Mouse (Mus musculus): ENCODE data around the gene Abcf2. TPM values are rescaled to one million over a fixed set of nuclear protein-coding genes. Genes with fewer than 3 reads are reported as not detected.

Abcf2 gene
- polyA plus RNA-seq, 1 experiment from 2014 or later, result 74.4 TPM

GRCm38 (mm10) chr5:24598570-24599006 lies 21.3 kb upstream of the Abcf2 start:
- 1% methylated on average over 36 of the region's 41 CpGs for WGBS
- Histone ChIP-seq H3K27me3 (ENCODE audit: insufficient read depth, low read length) (peaks cover 4% of the 10 kb centered on the region; the same call in 1 of the 2 replicates), H3K4me3 (replicated peaks; ENCODE audit: low read depth, low read length) (peak overlapping the region; percentile 43), H3K27ac (no peak overlapping the region), H3K4me2 (ENCODE audit: low read length) (peak overlapping the region; percentile 97), H3K9ac (ENCODE audit: low read depth, low read length) (peak overlapping the region; percentile 54), H3K36me3 (ENCODE audit: insufficient read depth, low read length) (peaks cover 18% of the 10 kb centered on the region), H3K4me1 (replicated peaks; ENCODE audit: insufficient read depth, low read length) (peaks cover 35% of the 10 kb centered on the region), H3K9me3 (replicated peaks; ENCODE audit: low read length) (no peaks in the 10 kb centered on the region)
- peak; percentile 23 for ATAC-seq (replicated peaks; ENCODE audit: low FRiP score, low read depth)
- peak; percentile 62 for TF ChIP-seq CTCF (IDR thresholded peaks at IDR 0.05; ENCODE audit: low read depth)
- DNase-seq (ENCODE audit: low spot score), result peak; percentile 54

- Histone ChIP-seq H3K4me2 (ENCODE audit: low read length) (peak overlapping the region; percentile 97), H3K36me3 (ENCODE audit: insufficient read depth, low read length) (peaks cover 21% of the 10 kb centered on the region), H3K9me3 (replicated peaks; ENCODE audit: low read length) (no peaks in the 10 kb centered on the region), H3K27me3 (ENCODE audit: insufficient read depth, low read length) (peaks cover 4% of the 10 kb centered on the region; the same call in 1 of the 2 replicates), H3K4me1 (replicated peaks; ENCODE audit: insufficient read depth, low read length) (peaks cover 30% of the 10 kb centered on the region), H3K27ac (no peak overlapping the region), H3K9ac (ENCODE audit: low read depth, low read length) (peak overlapping the region; percentile 54), H3K4me3 (replicated peaks; ENCODE audit: low read depth, low read length) (peak overlapping the region; percentile 43)
- no peak; the same call in 1 of the 2 replicates for TF ChIP-seq CTCF (IDR thresholded peaks at IDR 0.05; ENCODE audit: low read depth)
- ATAC-seq (replicated peaks; ENCODE audit: low FRiP score, low read depth) (no peak), DNase-seq (ENCODE audit: low spot score) (no peak)
- WGBS, result 21% methylated on average over 15 of the region's 15 CpGs
Observed at GRCm38 (mm10) chr5:24597901-24598569, 20.8 kb upstream of the Abcf2 start.

GRCm38 (mm10) chr5:24597221-24597728 lies 20.0 kb upstream of the Abcf2 start:
- Histone ChIP-seq H3K9me3 (replicated peaks; ENCODE audit: low read length) (no peaks in the 10 kb centered on the region), H3K4me2 (ENCODE audit: low read length) (no peak overlapping the region), H3K4me1 (replicated peaks; ENCODE audit: insufficient read depth, low read length) (peaks cover 28% of the 10 kb centered on the region), H3K9ac (ENCODE audit: low read depth, low read length) (no peak overlapping the region), H3K27ac (no peak overlapping the region), H3K36me3 (ENCODE audit: insufficient read depth, low read length) (peaks cover 25% of the 10 kb centered on the region), H3K4me3 (replicated peaks; ENCODE audit: low read depth, low read length) (no peak overlapping the region), H3K27me3 (ENCODE audit: insufficient read depth, low read length) (peaks cover 4% of the 10 kb centered on the region; the same call in 1 of the 2 replicates)
- peak; percentile 80 for TF ChIP-seq CTCF (IDR thresholded peaks at IDR 0.05; ENCODE audit: low read depth)
- DNase-seq (ENCODE audit: low spot score) (peak; percentile 94), ATAC-seq (replicated peaks; ENCODE audit: low FRiP score, low read depth) (no peak; the same call in 1 of the 2 replicates)
- 51% methylated on average over 2 of the region's 2 CpGs for WGBS

GRCm38 (mm10) chr5:24596519-24597171 lies 19.4 kb upstream of the Abcf2 start:
- no peak for ATAC-seq (replicated peaks; ENCODE audit: low FRiP score, low read depth)
- Histone ChIP-seq H3K4me3 (replicated peaks; ENCODE audit: low read depth, low read length) (no peak overlapping the region), H3K9ac (ENCODE audit: low read depth, low read length) (no peak overlapping the region; the same call in 1 of the 2 replicates), H3K36me3 (ENCODE audit: insufficient read depth, low read length) (peaks cover 25% of the 10 kb centered on the region), H3K27me3 (ENCODE audit: insufficient read depth, low read length) (peaks cover 4% of the 10 kb centered on the region; the same call in 1 of the 2 replicates), H3K27ac (no peak overlapping the region), H3K4me1 (replicated peaks; ENCODE audit: insufficient read depth, low read length) (peaks cover 26% of the 10 kb centered on the region), H3K9me3 (replicated peaks; ENCODE audit: low read length) (no peaks in the 10 kb centered on the region), H3K4me2 (ENCODE audit: low read length) (no peak overlapping the region)
- 20% methylated on average over 11 of the region's 11 CpGs for WGBS
- no peak for DNase-seq (ENCODE audit: low spot score)
- no peak for TF ChIP-seq CTCF (IDR thresholded peaks at IDR 0.05; ENCODE audit: low read depth)

GRCm38 (mm10) chr5:24595786-24596380 lies 18.6 kb upstream of the Abcf2 start:
- no peak for ATAC-seq (replicated peaks; ENCODE audit: low FRiP score, low read depth)
- Histone ChIP-seq H3K9ac (ENCODE audit: low read depth, low read length) (no peak overlapping the region; the same call in 1 of the 2 replicates), H3K36me3 (ENCODE audit: insufficient read depth, low read length) (peaks cover 25% of the 10 kb centered on the region), H3K4me3 (replicated peaks; ENCODE audit: low read depth, low read length) (no peak overlapping the region), H3K27me3 (ENCODE audit: insufficient read depth, low read length) (peaks cover 4% of the 10 kb centered on the region; the same call in 1 of the 2 replicates), H3K27ac (no peak overlapping the region), H3K9me3 (replicated peaks; ENCODE audit: low read length) (no peaks in the 10 kb centered on the region), H3K4me2 (ENCODE audit: low read length) (no peak overlapping the region), H3K4me1 (replicated peaks; ENCODE audit: insufficient read depth, low read length) (peaks cover 18% of the 10 kb centered on the region)
- TF ChIP-seq CTCF (IDR thresholded peaks at IDR 0.05; ENCODE audit: low read depth), result peak; percentile 5; the same call in 1 of the 2 replicates
- 70% methylated on average over 14 of the region's 14 CpGs for WGBS
- no peak for DNase-seq (ENCODE audit: low spot score)

GRCm38 (mm10) chr5:24595261-24595660 lies 18.0 kb upstream of the Abcf2 start:
- TF ChIP-seq CTCF (IDR thresholded peaks at IDR 0.05; ENCODE audit: low read depth), result no peak
- no peak overlapping the region for H3K4me3 ChIP-seq (replicated peaks; ENCODE audit: low read depth, low read length)

More at GRCm38 (mm10) chr5:24595261-24595660, 18.0 kb upstream of the Abcf2 start:
- H3K27me3 ChIP-seq (ENCODE audit: insufficient read depth, low read length), result peaks cover 4% of the 10 kb centered on the region; the same call in 1 of the 2 replicates
- peaks cover 25% of the 10 kb centered on the region for H3K36me3 ChIP-seq (ENCODE audit: insufficient read depth, low read length)
- H3K9ac ChIP-seq (ENCODE audit: low read depth, low read length), result no peak overlapping the region
- DNase-seq (ENCODE audit: low spot score), result no peak
- no peak overlapping the region for H3K4me2 ChIP-seq (ENCODE audit: low read length)
- H3K9me3 ChIP-seq (replicated peaks; ENCODE audit: low read length), result no peaks in the 10 kb centered on the region
- H3K4me1 ChIP-seq (replicated peaks; ENCODE audit: insufficient read depth, low read length), result peaks cover 16% of the 10 kb centered on the region
- no peak overlapping the region for H3K27ac ChIP-seq
- 89% methylated on average over 5 of the region's 5 CpGs for WGBS
- ATAC-seq (replicated peaks; ENCODE audit: low FRiP score, low read depth), result no peak

Data from kidney, postnatal 0 days (tissue).